Mouse (Mus musculus): ENCODE results near the gene Calr4. TPM values are rescaled to one million over a fixed set of nuclear protein-coding genes. Genes with fewer than 3 reads are reported as not detected.

The Calr4 gene
- polyA plus RNA-seq, 1 experiment from 2014 or later: not detected

GRCm38 (mm10) chr4:109210881-109211280, 23.4 kb upstream of the Calr4 start:
- Histone ChIP-seq H3K9ac (no peak overlapping the region), H3K4me1 (replicated peaks) (peaks cover 8% of the 10 kb centered on the region), H3K4me3 (replicated peaks) (no peak overlapping the region), H3K36me3 (replicated peaks) (no peaks in the 10 kb centered on the region), H3K4me2 (no peak overlapping the region), H3K27me3 (no peaks in the 10 kb centered on the region), H3K9me3 (replicated peaks) (no peaks in the 10 kb centered on the region), H3K27ac (replicated peaks) (no peak overlapping the region)
- 62% methylated on average over 4 of the region's 4 CpGs for WGBS (ENCODE audit: insufficient replicate concordance)
- no peak for ATAC-seq (ENCODE audit: insufficient read depth)

- no peak overlapping the region for H3K4me3 ChIP-seq (replicated peaks)
- no peaks in the 10 kb centered on the region for H3K36me3 ChIP-seq (replicated peaks)
- WGBS (ENCODE audit: insufficient replicate concordance): 41% methylated on average over 3 of the region's 3 CpGs
- H3K4me2 ChIP-seq: no peak overlapping the region
- H3K9me3 ChIP-seq (replicated peaks): no peaks in the 10 kb centered on the region
- H3K4me1 ChIP-seq (replicated peaks): no peaks in the 10 kb centered on the region
- H3K9ac ChIP-seq: no peak overlapping the region
- no peak for ATAC-seq (ENCODE audit: insufficient read depth)
- no peak overlapping the region for H3K27ac ChIP-seq (replicated peaks)
- H3K27me3 ChIP-seq: no peaks in the 10 kb centered on the region
Observed at GRCm38 (mm10) chr4:109213986-109214385, 20.3 kb upstream of the Calr4 start.

- no peaks in the 10 kb centered on the region for H3K27me3 ChIP-seq
- H3K4me2 ChIP-seq: no peak overlapping the region
- no peak for ATAC-seq (ENCODE audit: insufficient read depth)
- H3K4me1 ChIP-seq (replicated peaks): no peaks in the 10 kb centered on the region
- 63% methylated on average over 7 of the region's 7 CpGs for WGBS (ENCODE audit: insufficient replicate concordance)
- no peak overlapping the region for H3K9ac ChIP-seq
- no peaks in the 10 kb centered on the region for H3K36me3 ChIP-seq (replicated peaks)
- no peak overlapping the region for H3K4me3 ChIP-seq (replicated peaks)
- H3K9me3 ChIP-seq (replicated peaks): no peaks in the 10 kb centered on the region
- H3K27ac ChIP-seq (replicated peaks): no peak overlapping the region
Observed at GRCm38 (mm10) chr4:109218008-109218407, 16.3 kb upstream of the Calr4 start.

GRCm38 (mm10) chr4:109220441-109220940, 13.8 kb upstream of the Calr4 start:
- no peak for ATAC-seq (ENCODE audit: insufficient read depth)
- 69% methylated on average over 14 of the region's 14 CpGs for WGBS (ENCODE audit: insufficient replicate concordance)
- Histone ChIP-seq H3K4me1 (replicated peaks) (no peaks in the 10 kb centered on the region), H3K27me3 (no peaks in the 10 kb centered on the region), H3K9me3 (replicated peaks) (no peaks in the 10 kb centered on the region), H3K4me3 (replicated peaks) (no peak overlapping the region), H3K36me3 (replicated peaks) (no peaks in the 10 kb centered on the region), H3K27ac (replicated peaks) (no peak overlapping the region), H3K4me2 (no peak overlapping the region), H3K9ac (no peak overlapping the region)

GRCm38 (mm10) chr4:109222001-109222400, 12.3 kb upstream of the Calr4 start:
- Histone ChIP-seq H3K4me3 (replicated peaks) (no peak overlapping the region), H3K9me3 (replicated peaks) (no peaks in the 10 kb centered on the region), H3K27me3 (no peaks in the 10 kb centered on the region), H3K27ac (replicated peaks) (no peak overlapping the region), H3K36me3 (replicated peaks) (no peaks in the 10 kb centered on the region), H3K4me1 (replicated peaks) (no peaks in the 10 kb centered on the region), H3K9ac (no peak overlapping the region), H3K4me2 (no peak overlapping the region)
- WGBS (ENCODE audit: insufficient replicate concordance): 55% methylated on average over 3 of the region's 3 CpGs
- ATAC-seq (ENCODE audit: insufficient read depth): no peak

GRCm38 (mm10) chr4:109224762-109225552, 9.3 kb upstream of the Calr4 start:
- Histone ChIP-seq H3K9me3 (replicated peaks) (no peaks in the 10 kb centered on the region), H3K4me3 (replicated peaks) (no peak overlapping the region), H3K27me3 (no peaks in the 10 kb centered on the region), H3K27ac (replicated peaks) (no peak overlapping the region), H3K4me2 (no peak overlapping the region), H3K4me1 (replicated peaks) (no peaks in the 10 kb centered on the region), H3K36me3 (replicated peaks) (no peaks in the 10 kb centered on the region), H3K9ac (no peak overlapping the region)
- ATAC-seq (ENCODE audit: insufficient read depth): no peak
- 69% methylated on average over 13 of the region's 13 CpGs for WGBS (ENCODE audit: insufficient replicate concordance)

GRCm38 (mm10) chr4:109225606-109226005, 8.7 kb upstream of the Calr4 start:
- H3K27ac ChIP-seq (replicated peaks): no peak overlapping the region

GRCm38 (mm10) chr4:109226071-109226470, 8.2 kb upstream of the Calr4 start:
- no peak overlapping the region for H3K4me2 ChIP-seq
- H3K9me3 ChIP-seq (replicated peaks): no peaks in the 10 kb centered on the region
- H3K27ac ChIP-seq (replicated peaks): no peak overlapping the region
- H3K4me1 ChIP-seq (replicated peaks): no peaks in the 10 kb centered on the region
- no peaks in the 10 kb centered on the region for H3K27me3 ChIP-seq
- H3K36me3 ChIP-seq (replicated peaks): no peaks in the 10 kb centered on the region
- 26% methylated on average over 5 of the region's 5 CpGs for WGBS (ENCODE audit: insufficient replicate concordance)
- no peak overlapping the region for H3K9ac ChIP-seq
- no peak for ATAC-seq (ENCODE audit: insufficient read depth)
- no peak overlapping the region for H3K4me3 ChIP-seq (replicated peaks)

More at GRCm38 (mm10) chr4:109225606-109226005, 8.7 kb upstream of the Calr4 start:
- Histone ChIP-seq H3K36me3 (replicated peaks) (no peaks in the 10 kb centered on the region), H3K9me3 (replicated peaks) (no peaks in the 10 kb centered on the region), H3K4me3 (replicated peaks) (no peak overlapping the region), H3K4me1 (replicated peaks) (no peaks in the 10 kb centered on the region), H3K27me3 (no peaks in the 10 kb centered on the region), H3K9ac (no peak overlapping the region), H3K4me2 (no peak overlapping the region)
- ATAC-seq (ENCODE audit: insufficient read depth): no peak
- 75% methylated on average over 6 of the region's 6 CpGs for WGBS (ENCODE audit: insufficient replicate concordance)

- Histone ChIP-seq H3K36me3 (replicated peaks) (no peaks in the 10 kb centered on the region), H3K9ac (no peak overlapping the region), H3K4me3 (replicated peaks) (no peak overlapping the region), H3K4me1 (replicated peaks) (no peaks in the 10 kb centered on the region), H3K27me3 (no peaks in the 10 kb centered on the region), H3K9me3 (replicated peaks) (no peaks in the 10 kb centered on the region), H3K27ac (replicated peaks) (no peak overlapping the region), H3K4me2 (no peak overlapping the region)
- 32% methylated on average over 7 of the region's 7 CpGs for WGBS (ENCODE audit: insufficient replicate concordance)
- no peak for ATAC-seq (ENCODE audit: insufficient read depth)
Observed at GRCm38 (mm10) chr4:109229766-109230279, 4.5 kb upstream of the Calr4 start.

GRCm38 (mm10) chr4:109234806-109235350, 593 bp downstream of the Calr4 start:
- no peak overlapping the region for H3K27ac ChIP-seq (replicated peaks)
- no peaks in the 10 kb centered on the region for H3K9me3 ChIP-seq (replicated peaks)
- H3K36me3 ChIP-seq (replicated peaks): no peaks in the 10 kb centered on the region
- H3K4me2 ChIP-seq: no peak overlapping the region
- H3K4me1 ChIP-seq (replicated peaks): no peaks in the 10 kb centered on the region
- no peaks in the 10 kb centered on the region for H3K27me3 ChIP-seq
- WGBS (ENCODE audit: insufficient replicate concordance): 58% methylated on average over 9 of the region's 9 CpGs
- H3K4me3 ChIP-seq (replicated peaks): no peak overlapping the region
- ATAC-seq (ENCODE audit: insufficient read depth): no peak
- no peak overlapping the region for H3K9ac ChIP-seq

- no peak overlapping the region for H3K4me3 ChIP-seq (replicated peaks)
- H3K27ac ChIP-seq (replicated peaks): no peak overlapping the region
- H3K9me3 ChIP-seq (replicated peaks): no peaks in the 10 kb centered on the region
- no peak for ATAC-seq (ENCODE audit: insufficient read depth)
- no peak overlapping the region for H3K4me2 ChIP-seq
- no peaks in the 10 kb centered on the region for H3K4me1 ChIP-seq (replicated peaks)
- no peaks in the 10 kb centered on the region for H3K36me3 ChIP-seq (replicated peaks)
- H3K27me3 ChIP-seq: no peaks in the 10 kb centered on the region
- no peak overlapping the region for H3K9ac ChIP-seq
- WGBS (ENCODE audit: insufficient replicate concordance): 63% methylated on average over 7 of the region's 7 CpGs
Observed at GRCm38 (mm10) chr4:109236186-109236879, 2.0 kb downstream of the Calr4 start.
